Mouse (Mus musculus) Patski (cell line): ENCODE measurements around the gene Fbxo31. TPM values are rescaled to one million over a fixed set of nuclear protein-coding genes. Genes with fewer than 3 reads are reported as not detected.
"Not testable (repeated sequence)": the region's sequence is repeated elsewhere in the genome, so short reads cannot be mapped to it uniquely, and the experiment has no call there.

Source experiments
- ATAC-seq: fragments of 100-300 bp; one replicate; pipeline ENCODE4 v1.8.0; 2021
- CTCF ChIA-PET: fragments of 350-600 bp; sonication (Branson Sonifier 250); formaldehyde crosslinking; loops from one replicate; lab custom pipeline; 2022; ENCODE audit warnings: inconsistent platforms; lab: Charles Lee
- POLR2A ChIA-PET: fragments of 350-600 bp; sonication (Branson Sonifier 250); formaldehyde crosslinking; loops from one replicate; lab custom pipeline; 2022; ENCODE audit warnings: antibody characterized with exemption, inconsistent platforms; lab: Charles Lee
- DNase-seq: peaks from one replicate; pipeline ENCODE4 v3.0.0-alpha.2; 2011; ENCODE audit warnings: low read depth, low spot score
- H3K27me3 ChIP-seq: fragments of 371-371 bp; one replicate; pipeline ENCODE4 v1.5.1; 2021
- CTCF ChIP-seq: fragments of 100-300 bp; IDR thresholded peaks from one replicate; pipeline ENCODE4 v1.5.1; 2021
- in situ Hi-C: fragments of 300-500 bp; cut with MboI; formaldehyde crosslinking; loops from 3 replicates; pipeline ENCODE4 v1.11.1; 2018; ENCODE audit warnings: low pct_unique_long_range_greater_than_20kb, mixed read lengths
- polyA plus RNA-seq: library from polyadenylated mRNA; unstranded; gene quantifications from one replicate; pipeline ENCODE4 v1.2.3, GENCODE M21; 2021

Fbxo31 gene
- polyA plus RNA-seq, 1 experiment from 2014 or later = 19.9 TPM

DNA sequence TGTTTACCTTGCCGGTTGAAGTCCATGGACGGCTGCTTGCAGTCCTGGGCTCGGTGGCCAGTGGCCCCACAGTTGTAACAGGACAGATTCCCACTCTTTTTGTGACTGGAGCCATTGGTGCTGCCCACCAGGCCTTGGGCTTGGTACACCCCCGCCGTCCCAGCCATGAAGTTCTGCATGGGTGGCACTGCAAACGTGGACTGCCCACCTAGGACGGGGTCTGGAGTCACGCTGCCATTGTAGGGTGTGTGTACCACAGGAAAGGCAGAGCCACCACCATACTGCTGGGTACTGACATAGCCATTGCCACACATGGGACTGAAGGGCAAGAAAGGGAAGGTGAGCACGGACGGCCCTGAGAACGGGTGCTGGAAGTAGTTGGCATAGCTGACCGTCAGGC, 25.2 kb upstream of the Fbxo31 start:
- in situ Hi-C loops = no loop called here
- no peak for TF ChIP-seq CTCF
- ChIA-PET CTCF (interaction anchor here (0.8 to 2.7 kb wide), 7 partner anchors 11 to 51 kb away, joined by 3 to 12 read pairs (median 7); no protein-coding TSS in a partner anchor), POLR2A (interaction anchor here (0.7 kb wide), 1 partner anchor 41 kb away, joined by 5 read pairs; no protein-coding TSS in a partner anchor)
- DNase-seq (no peak), ATAC-seq (no peak)
- H3K27me3 ChIP-seq = no peaks in the 10 kb centered on the region

DNA sequence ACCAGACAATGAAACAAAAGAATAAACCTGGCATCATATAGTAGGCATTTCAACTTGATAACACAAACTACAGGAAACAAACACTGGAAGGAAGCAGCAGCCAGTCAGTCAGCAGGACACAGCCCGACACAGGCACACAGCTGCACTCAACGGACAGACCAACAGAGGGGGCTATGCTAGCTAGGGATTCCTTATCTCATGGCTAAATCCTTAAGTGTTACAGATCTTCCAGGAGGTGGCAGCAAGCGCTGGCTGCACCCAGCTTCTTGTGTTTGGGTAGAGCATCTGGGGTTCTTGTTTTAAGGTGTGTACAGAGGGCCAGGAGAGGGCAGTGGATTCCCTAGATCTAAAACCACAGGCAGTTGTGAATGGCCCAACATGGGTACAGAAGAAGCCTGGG, 24.3 kb upstream of the Fbxo31 start:
- CTCF ChIA-PET = interaction anchor here (0.6 to 2.7 kb wide), 16 partner anchors 9 to 228 kb away, joined by 3 to 15 read pairs (median 4); no protein-coding TSS in a partner anchor
- no peak for TF ChIP-seq CTCF
- H3K27me3 ChIP-seq = no peaks in the 10 kb centered on the region
- POLR2A ChIA-PET = interaction anchor here (0.6 to 0.7 kb wide), 3 partner anchors 34 to 49 kb away, joined by 3 to 5 read pairs (median 4); no protein-coding TSS in a partner anchor
- in situ Hi-C loops = no loop called here
- DNase-seq (no peak), ATAC-seq (peak; percentile 21)

DNA sequence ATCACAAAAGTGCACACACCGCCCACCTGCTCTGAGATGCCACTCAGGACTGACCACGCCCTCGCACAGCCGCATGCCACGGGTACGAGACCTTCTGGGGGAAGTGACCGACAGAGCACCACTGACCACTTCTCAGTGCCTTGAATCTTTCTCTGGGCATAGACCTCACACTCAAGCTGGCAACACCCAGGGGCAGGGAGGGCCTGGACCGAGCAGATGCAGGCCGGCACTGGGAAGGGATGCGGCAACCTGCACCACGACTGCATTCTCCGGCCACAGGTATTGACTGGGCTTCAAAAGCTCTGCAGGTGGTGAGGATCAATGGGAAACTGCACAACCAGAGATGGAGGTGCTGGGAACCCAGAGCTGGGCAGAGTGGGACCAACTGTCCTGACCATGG, 23.8 kb upstream of the Fbxo31 start:
- no peak for ATAC-seq
- POLR2A ChIA-PET = interaction anchor here (0.6 to 0.7 kb wide), 2 partner anchors 33 to 365 kb away, joined by 3 to 4 read pairs; no protein-coding TSS in a partner anchor
- CTCF ChIA-PET = interaction anchor here (0.6 to 2.7 kb wide), 15 partner anchors 9 to 229 kb away, joined by 3 to 15 read pairs (median 4); no protein-coding TSS in a partner anchor
- H3K27me3 ChIP-seq = no peaks in the 10 kb centered on the region
- DNase-seq = no peak
- in situ Hi-C loops = no loop called here
- TF ChIP-seq CTCF = no peak

DNA sequence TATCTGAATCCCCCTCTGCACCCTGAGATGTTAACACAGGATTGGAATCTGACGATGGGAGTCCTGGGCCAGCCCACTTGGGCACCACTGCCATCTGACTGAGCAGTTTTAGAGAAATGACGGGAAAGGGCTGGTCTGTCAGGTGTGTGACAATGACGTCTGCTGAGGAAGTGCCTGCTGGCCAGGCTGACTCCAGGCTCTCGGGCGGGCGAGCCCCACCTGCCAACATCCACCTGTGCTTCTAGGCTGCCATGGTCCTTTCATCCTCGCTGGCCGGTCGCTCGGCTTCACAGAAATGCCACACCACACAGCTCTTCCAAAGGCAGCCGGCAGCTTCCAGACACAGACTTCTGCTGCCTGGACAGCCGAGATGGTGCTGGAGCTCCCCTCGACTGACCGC, 21.2 kb upstream of the Fbxo31 start:
- ChIA-PET CTCF (interaction anchor here (0.7 to 1.2 kb wide), 4 partner anchors 9 to 85 kb away, joined by 3 to 4 read pairs (median 3); no protein-coding TSS in a partner anchor), POLR2A (interaction anchor here (1.0 kb wide), 1 partner anchor 68 kb away, joined by 3 read pairs; no protein-coding TSS in a partner anchor)
- ATAC-seq (no peak), DNase-seq (no peak)
- in situ Hi-C loops = no loop called here
- H3K27me3 ChIP-seq = no peaks in the 10 kb centered on the region
- no peak for TF ChIP-seq CTCF

DNA sequence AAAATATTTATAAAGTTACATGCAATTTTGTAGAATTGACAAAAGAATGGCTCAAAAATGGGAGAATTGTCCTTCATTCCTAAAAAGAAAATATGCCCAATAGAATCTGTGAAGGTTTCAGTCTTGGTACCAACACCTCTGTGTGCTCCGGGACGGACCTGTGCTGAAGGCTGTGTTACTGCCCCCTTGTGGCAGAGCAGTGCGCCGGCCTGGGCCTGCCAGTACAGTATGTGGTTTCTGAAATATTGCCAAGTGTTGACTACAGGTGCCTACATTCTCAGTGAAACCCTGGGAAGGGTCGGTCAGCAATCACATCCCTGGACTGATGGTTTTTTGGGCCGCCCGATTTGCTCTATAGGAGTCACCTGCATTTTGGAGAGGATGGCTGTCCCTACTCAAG, 20.3 kb upstream of the Fbxo31 start:
- in situ Hi-C loops = no loop called here
- H3K27me3 ChIP-seq = no peaks in the 10 kb centered on the region
- ChIA-PET CTCF (interaction anchor here (0.7 to 1.2 kb wide), 3 partner anchors 10 to 86 kb away, joined by 3 to 4 read pairs (median 3); no protein-coding TSS in a partner anchor), POLR2A (interaction anchor here (1.0 kb wide), 1 partner anchor 67 kb away, joined by 3 read pairs; no protein-coding TSS in a partner anchor)
- ATAC-seq (peak; percentile 60), DNase-seq (no peak)
- no peak for TF ChIP-seq CTCF

DNA sequence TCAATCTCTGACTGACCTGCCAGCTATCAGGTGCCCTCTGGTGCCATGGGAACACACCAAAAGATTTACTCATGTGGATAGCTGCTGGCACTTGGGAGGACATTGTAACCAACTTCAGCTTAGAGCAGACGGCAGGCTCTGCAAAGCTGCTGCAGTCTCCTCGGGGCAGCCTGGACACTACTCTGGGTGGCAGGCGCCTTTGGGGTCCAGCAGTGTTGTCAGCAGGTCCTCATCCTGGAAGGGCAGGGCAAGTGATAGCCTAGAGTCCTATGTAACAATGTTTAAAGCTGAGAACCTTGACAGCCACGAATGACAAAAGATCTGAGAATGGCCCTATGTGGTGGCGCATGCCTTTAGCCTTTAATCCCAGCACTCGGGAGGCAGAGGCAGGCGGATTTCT, 19.6 kb upstream of the Fbxo31 start:
- in situ Hi-C loops = no loop called here
- DNase-seq (no peak), ATAC-seq (no peak)
- ChIA-PET POLR2A (no interaction called here), CTCF (interaction anchor here (1.0 kb wide), 1 partner anchor 50 kb away, joined by 4 read pairs; no protein-coding TSS in a partner anchor)
- TF ChIP-seq CTCF = no peak
- H3K27me3 ChIP-seq = no peaks in the 10 kb centered on the region

DNA sequence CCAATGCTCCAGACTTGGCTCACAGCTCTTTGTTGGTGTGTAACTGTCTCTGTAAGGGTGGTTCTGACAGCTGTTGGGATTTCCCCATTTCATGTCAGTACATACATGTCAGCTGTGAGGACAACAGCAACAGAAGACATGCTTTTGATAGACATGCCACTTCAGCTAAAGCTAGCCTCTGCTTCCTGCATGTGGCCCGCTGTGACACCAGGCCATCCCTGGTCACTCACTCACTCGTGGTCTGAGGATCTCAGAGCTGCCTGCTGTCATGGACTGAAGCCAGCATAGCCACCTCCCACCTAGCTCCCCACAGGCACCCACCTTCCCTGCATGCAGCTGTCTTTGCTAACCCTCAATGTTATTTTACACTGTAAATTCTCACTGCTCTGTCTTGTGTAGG, 18.9 kb upstream of the Fbxo31 start:
- H3K27me3 ChIP-seq, in situ Hi-C loops, POLR2A ChIA-PET, ATAC-seq, DNase-seq: not testable (repeated sequence)
- CTCF ChIA-PET = interaction anchor here (1.0 kb wide), 1 partner anchor 49 kb away, joined by 4 read pairs; no protein-coding TSS in a partner anchor

DNA sequence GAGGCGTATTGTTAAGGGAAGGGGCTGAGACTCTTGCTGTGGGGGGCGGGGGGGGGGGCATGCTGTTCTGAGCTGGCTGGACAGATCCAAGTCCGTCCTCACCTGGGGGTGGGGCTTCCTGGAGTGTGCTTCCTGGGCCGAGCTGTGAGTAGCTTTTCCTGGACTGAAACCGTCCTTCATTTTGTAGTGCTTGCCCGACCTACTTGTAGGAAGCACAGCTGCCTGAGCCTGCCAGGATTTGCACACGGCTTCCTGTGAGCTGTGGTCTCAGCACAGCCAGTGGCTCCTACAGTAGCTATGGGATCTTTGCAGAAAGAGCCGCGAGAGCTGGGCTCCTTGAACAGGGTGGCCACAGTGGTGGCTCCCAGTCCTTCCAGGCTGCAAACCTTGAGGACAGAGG, 15.4 kb upstream of the Fbxo31 start:
- no peak for DNase-seq
- in situ Hi-C loops = loop anchor here (5.0 kb wide), 1 partner anchor 47 kb away; no protein-coding TSS in a partner anchor
- no peak for TF ChIP-seq CTCF
- ChIA-PET POLR2A (no interaction called here), CTCF (no interaction called here)
- no peaks in the 10 kb centered on the region for H3K27me3 ChIP-seq
- ATAC-seq = no peak

DNA sequence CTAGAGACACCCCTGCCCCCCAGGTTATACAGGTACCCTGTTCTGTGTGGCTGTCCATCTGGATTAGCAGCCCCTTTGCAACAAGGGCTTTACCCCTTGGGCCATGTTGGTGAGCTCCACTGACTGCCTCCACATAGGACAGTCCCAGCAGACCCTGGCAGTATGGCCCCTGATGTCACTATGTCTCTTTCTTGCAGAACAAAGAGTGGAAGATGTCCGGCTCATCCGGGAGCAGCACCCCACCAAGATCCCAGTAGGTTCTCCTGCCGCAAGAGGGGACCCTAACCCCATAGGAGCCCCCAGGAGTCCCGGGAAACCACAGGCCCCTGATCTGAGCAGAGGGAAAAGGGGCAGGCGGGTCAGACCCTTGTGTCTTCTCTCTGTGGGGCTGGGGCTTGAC, 14.7 kb upstream of the Fbxo31 start:
- ChIA-PET POLR2A (interaction anchor here (0.7 kb wide), 1 partner anchor 78 kb away, joined by 3 read pairs; no protein-coding TSS in a partner anchor), CTCF (interaction anchor here (1.2 kb wide), 1 partner anchor 10 kb away, joined by 5 read pairs; no protein-coding TSS in a partner anchor)
- ATAC-seq = no peak
- in situ Hi-C loops = loop anchor here (5.0 kb wide), 1 partner anchor 46 kb away; no protein-coding TSS in a partner anchor
- H3K27me3 ChIP-seq = no peaks in the 10 kb centered on the region
- DNase-seq = no peak
- no peak for TF ChIP-seq CTCF

DNA sequence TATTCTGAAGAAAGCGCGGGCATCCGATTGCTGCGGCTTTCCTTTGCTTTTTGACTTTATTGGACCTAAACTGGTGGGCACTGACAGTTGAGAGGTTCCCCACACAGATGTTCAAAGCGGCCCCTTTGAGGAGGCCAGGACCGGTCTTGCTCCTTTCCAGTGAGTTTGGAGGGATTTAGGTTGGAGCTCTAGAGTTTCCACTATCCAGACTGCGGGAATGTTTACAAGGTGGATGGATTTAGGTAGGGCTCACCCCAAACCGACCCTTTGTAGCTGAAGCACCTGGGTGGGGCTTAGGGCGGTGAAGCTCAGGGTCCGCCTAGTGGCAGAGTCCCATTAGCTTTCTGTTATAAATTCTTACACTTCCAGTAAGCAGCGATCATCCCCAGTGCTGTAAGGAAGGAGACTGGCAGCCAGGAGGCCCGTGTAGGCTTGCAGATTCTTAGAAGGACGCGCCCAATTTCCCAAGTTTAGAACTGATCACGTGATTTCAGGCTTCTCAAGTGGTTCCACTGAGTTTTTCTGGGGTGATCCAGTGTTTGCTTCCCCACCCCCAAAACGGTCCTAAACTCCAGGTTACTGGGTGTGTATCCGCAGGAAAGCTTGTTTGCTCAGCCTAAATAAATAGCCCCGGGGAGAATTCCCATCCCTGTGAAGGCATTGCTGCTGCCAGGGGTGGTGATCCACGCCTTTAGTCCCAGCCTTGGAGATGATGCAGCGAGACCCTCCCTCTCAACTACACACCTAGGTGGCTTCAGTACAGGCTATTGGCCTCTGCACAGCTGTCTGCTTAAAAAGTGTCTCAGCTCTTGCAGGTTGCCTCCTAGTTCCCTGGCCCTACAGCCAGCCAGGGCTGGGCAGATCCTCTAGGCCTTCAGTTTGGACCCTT, 12.8 kb upstream of the Fbxo31 start:
- CTCF ChIA-PET = interaction anchor here (1.0 to 1.7 kb wide), 7 partner anchors 11 to 93 kb away, joined by 3 to 7 read pairs (median 4); no protein-coding TSS in a partner anchor
- no peak for DNase-seq
- peak; percentile 26 for ATAC-seq
- H3K27me3 ChIP-seq = no peaks in the 10 kb centered on the region
- in situ Hi-C loops = loop anchor here (5.0 kb wide), 1 partner anchor 44 kb away; no protein-coding TSS in a partner anchor
- TF ChIP-seq CTCF = no peak
- POLR2A ChIA-PET = interaction anchor here (0.6 to 4.1 kb wide), 5 partner anchors 12 to 71 kb away, joined by 3 to 25 read pairs (median 3); partner anchors contain the start of gene Fbxo31
